8 mouse cellular contexts compared by ENCODE assay signal in the genomic region with DNA sequence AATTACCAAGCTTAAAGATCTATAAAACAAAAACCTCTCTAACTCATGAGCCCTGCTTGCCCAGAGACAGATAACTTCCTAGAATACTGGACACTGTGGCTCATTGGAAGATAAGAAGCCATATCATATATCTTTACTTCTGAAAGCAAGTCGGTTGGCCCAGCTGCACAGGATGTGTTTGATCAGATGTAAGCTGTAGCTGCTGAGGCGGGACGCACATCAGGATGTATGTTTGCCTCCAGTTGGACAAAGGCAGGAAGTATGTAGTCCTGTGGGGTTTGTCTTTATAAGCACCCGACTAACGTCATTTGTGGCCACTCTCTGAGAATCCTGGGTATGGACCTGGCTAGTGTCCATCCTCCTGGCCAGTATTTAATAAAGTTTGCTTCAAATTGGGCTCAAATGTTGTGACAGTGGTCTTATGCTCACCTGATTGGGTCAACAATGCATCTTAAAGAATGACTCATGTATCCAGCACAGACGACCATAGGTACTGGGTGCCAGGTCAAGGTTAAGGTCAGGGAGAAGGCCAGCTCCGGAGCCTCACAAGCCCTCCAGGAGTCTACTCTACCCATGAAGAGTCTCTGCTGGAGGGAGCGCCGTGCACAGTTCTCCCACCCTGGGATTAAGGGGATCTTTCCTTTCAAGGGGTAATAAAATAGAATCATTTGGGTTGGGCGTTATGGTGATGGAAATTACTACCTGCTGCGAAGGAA. TPM values are rescaled to one million over a fixed set of nuclear protein-coding genes. Genes with fewer than 3 reads are reported as not detected.
A peak's percentile ranks its signal among the peaks of the same experiment; 100 is the strongest.
DNase-seq lines count a peak whose midpoint lies in the region; ATAC-seq and TF ChIP-seq lines count a peak whose summit lies in the region.

No protein-coding gene starts in this region.

- H3K9ac ChIP-seq in hindbrain, embryonic 11.5 days (ENCODE audit: low read depth, low read length): no peak overlapping the region
- H3K9ac ChIP-seq in embryonic facial prominence, embryonic 14.5 days (ENCODE audit: low read depth, low read length): no peak overlapping the region
- no peak overlapping the region for H3K9ac ChIP-seq in hindbrain, embryonic 14.5 days

- H3K27ac ChIP-seq in hindbrain, embryonic 10.5 days: peak overlapping the region; percentile 59; the same call in 1 of the 2 replicates
- no peak overlapping the region for H3K27ac ChIP-seq in hindbrain, embryonic 11.5 days (ENCODE audit: low read depth, low read length)
- H3K27ac ChIP-seq in embryonic facial prominence, embryonic 14.5 days (replicated peaks; ENCODE audit: low read depth, low read length): peak overlapping the region; percentile 68
- H3K27ac ChIP-seq in small intestine, adult 2 months (ENCODE audit: insufficient read depth, low read depth, low read length): peak overlapping the region; percentile 84
- no peak overlapping the region for H3K27ac ChIP-seq in hindbrain, embryonic 14.5 days

- no peak overlapping the region for H3K4me2 ChIP-seq in hindbrain, embryonic 11.5 days (replicated peaks; ENCODE audit: low read depth, low read length)
- H3K4me2 ChIP-seq in embryonic facial prominence, embryonic 14.5 days (ENCODE audit: low read depth, low read length): no peak overlapping the region
- no peak overlapping the region for H3K4me2 ChIP-seq in hindbrain, embryonic 14.5 days (replicated peaks)

- H3K4me3 ChIP-seq in hindbrain, embryonic 10.5 days: no peak overlapping the region
- H3K4me3 ChIP-seq in hindbrain, embryonic 11.5 days (ENCODE audit: low read depth, low read length): no peak overlapping the region
- no peak overlapping the region for H3K4me3 ChIP-seq in embryonic facial prominence, embryonic 14.5 days (ENCODE audit: low read depth, low read length)
- no peak overlapping the region for H3K4me3 ChIP-seq in small intestine, adult 2 months (ENCODE audit: low read depth, low read length)
- H3K4me3 ChIP-seq in hindbrain, embryonic 14.5 days (replicated peaks; ENCODE audit: low read length): no peak overlapping the region

- no peaks in the 10 kb centered on the region for H3K27me3 ChIP-seq in hindbrain, embryonic 10.5 days (ENCODE audit: insufficient read depth, poor library complexity, severe bottlenecking)
- no peaks in the 10 kb centered on the region for H3K27me3 ChIP-seq in hindbrain, embryonic 11.5 days (ENCODE audit: control insufficient read depth, insufficient read depth, low read length)
- no peaks in the 10 kb centered on the region for H3K27me3 ChIP-seq in embryonic facial prominence, embryonic 14.5 days (replicated peaks; ENCODE audit: control insufficient read depth, insufficient read depth, low read length)
- no peaks in the 10 kb centered on the region for H3K27me3 ChIP-seq in small intestine, adult 2 months (ENCODE audit: control insufficient read depth, insufficient read depth, low read length)
- H3K27me3 ChIP-seq in hindbrain, embryonic 14.5 days (ENCODE audit: control insufficient read depth, insufficient read depth, low read length): no peaks in the 10 kb centered on the region

- no peaks in the 10 kb centered on the region for H3K36me3 ChIP-seq in hindbrain, embryonic 10.5 days
- H3K36me3 ChIP-seq in hindbrain, embryonic 11.5 days (ENCODE audit: control insufficient read depth, insufficient read depth, low read length): no peaks in the 10 kb centered on the region
- no peaks in the 10 kb centered on the region for H3K36me3 ChIP-seq in embryonic facial prominence, embryonic 14.5 days (ENCODE audit: control insufficient read depth, insufficient read depth, low read length)
- no peaks in the 10 kb centered on the region for H3K36me3 ChIP-seq in small intestine, adult 2 months (ENCODE audit: control insufficient read depth, insufficient read depth, low read length)
- H3K36me3 ChIP-seq in hindbrain, embryonic 14.5 days (replicated peaks; ENCODE audit: control insufficient read depth, insufficient read depth): no peaks in the 10 kb centered on the region

- WGBS in hindbrain, embryonic 10.5 days: 82% methylated on average over 11 of the region's 11 CpGs
- WGBS in hindbrain, embryonic 11.5 days: 82% methylated on average over 11 of the region's 11 CpGs
- 65% methylated on average over 11 of the region's 11 CpGs for WGBS in embryonic facial prominence, embryonic 14.5 days
- 20% methylated on average over 11 of the region's 11 CpGs for WGBS in small intestine, adult 2 months
- WGBS in hindbrain, embryonic 14.5 days: 84% methylated on average over 11 of the region's 11 CpGs

- peaks cover 9% of the 10 kb centered on the region; the same call in 1 of the 2 replicates for H3K4me1 ChIP-seq in hindbrain, embryonic 10.5 days (replicated peaks)
- H3K4me1 ChIP-seq in hindbrain, embryonic 11.5 days (replicated peaks; ENCODE audit: control insufficient read depth, insufficient read depth, low read length): no peaks in the 10 kb centered on the region
- H3K4me1 ChIP-seq in embryonic facial prominence, embryonic 14.5 days (ENCODE audit: control insufficient read depth, insufficient read depth, low read length): no peaks in the 10 kb centered on the region
- peaks cover 36% of the 10 kb centered on the region for H3K4me1 ChIP-seq in small intestine, adult 2 months (ENCODE audit: control insufficient read depth, insufficient read depth, insufficient read length, low read length)
- no peaks in the 10 kb centered on the region for H3K4me1 ChIP-seq in hindbrain, embryonic 14.5 days (replicated peaks; ENCODE audit: control insufficient read depth, insufficient read depth, low read length)

- no peak for ATAC-seq in hindbrain, embryonic 11.5 days (ENCODE audit: low FRiP score)
- 0 out of 2 replicates have a peak, but pooled peaks have one; percentile 22 for ATAC-seq in embryonic facial prominence, embryonic 14.5 days (ENCODE audit: low read depth)
- ATAC-seq in hindbrain, embryonic 14.5 days (ENCODE audit: low FRiP score): no peak

- DNase-seq in hindbrain, embryonic 10.5 days (ENCODE audit: low spot score): no peak
- DNase-seq in hindbrain, embryonic 11.5 days (ENCODE audit: low spot score): no peak
- peak; percentile 67 for DNase-seq in embryonic facial prominence, embryonic 14.5 days (ENCODE audit: low spot score)
- DNase-seq in kidney, postnatal 4 days: peak; percentile 32 to 53
- no peak for DNase-seq in hindbrain, embryonic 14.5 days (ENCODE audit: low spot score)
- no peak for DNase-seq in cerebellum, postnatal 36 days
- no peak for DNase-seq in cerebellum, adult 9-10 months

- H3K9me3 ChIP-seq in hindbrain, embryonic 10.5 days: 0 out of 2 replicates have a peak, but pooled peaks cover under 1% of the 10 kb centered on the region
- no peaks in the 10 kb centered on the region for H3K9me3 ChIP-seq in hindbrain, embryonic 11.5 days (ENCODE audit: control insufficient read depth, low read length)
- H3K9me3 ChIP-seq in embryonic facial prominence, embryonic 14.5 days (ENCODE audit: control insufficient read depth, low read length): no peaks in the 10 kb centered on the region
- no peaks in the 10 kb centered on the region for H3K9me3 ChIP-seq in hindbrain, embryonic 14.5 days (ENCODE audit: control insufficient read depth, low read length)

- TF ChIP-seq CTCF in small intestine, adult 2 months (IDR thresholded peaks at IDR 0.05; ENCODE audit: extremely low read depth, insufficient read length, insufficient replicate concordance, low read depth, low read length): no peak

- no peak for TF ChIP-seq POLR2A in small intestine, adult 2 months (IDR thresholded peaks at IDR 0.05; ENCODE audit: low read depth, low read length)

RNA-seq across cellular contexts. Expression of a gene that starts 18.5 kb away (rescaled TPM):
- polyA plus RNA-seq in hindbrain, embryonic 10.5 days (2016; fragmentation: Nextera tagmentation; extraction: Ambion mirVana): 4.3 and 5.7 TPM in 2 replicates
- 6.8 and 7.7 TPM in 2 replicates for polyA plus RNA-seq in hindbrain, embryonic 11.5 days (2014; fragmentation: Nextera tagmentation; extraction: Ambion mirVana)
- 51.4 and 52.1 TPM in 2 replicates for polyA plus RNA-seq in embryonic facial prominence, embryonic 14.5 days (2014; fragmentation: Nextera tagmentation; extraction: Ambion mirVana)
- 263 and 686 TPM in 2 replicates for polyA plus RNA-seq in small intestine, adult 2 months (2012; rRNA removed)
- polyA plus RNA-seq in hindbrain, embryonic 14.5 days (2014; fragmentation: Nextera tagmentation; extraction: Ambion mirVana): 12.2 and 13.7 TPM in 2 replicates

Comparison
In these comparisons a context has a peak if more than half of its experiments do, and no peak if none do; other contexts are left out.
1. H3K27ac ChIP-seq: peak in hindbrain, embryonic 10.5 days (single experiment), embryonic facial prominence, embryonic 14.5 days (single experiment) and small intestine, adult 2 months (single experiment); none in hindbrain, embryonic 11.5 days (single experiment) and hindbrain, embryonic 14.5 days (single experiment).
2. DNase-seq: peak in embryonic facial prominence, embryonic 14.5 days (single experiment) and kidney, postnatal 4 days (2 of 2); none in hindbrain, embryonic 10.5 days (single experiment), hindbrain, embryonic 11.5 days (single experiment), hindbrain, embryonic 14.5 days (single experiment), cerebellum, postnatal 36 days (0 of 2) and cerebellum, adult 9-10 months (single experiment).